In genomic region chr15:26732366-26732765, GRCm38 (mm10) we compare ENCODE assay signal across 23 mouse cellular contexts.
DNase-seq lines count a peak whose midpoint lies in the region; ATAC-seq lines count a peak whose summit lies in the region.
"Had no signal": no experiment of that assay in that cellular context is flagged by ENCODE, and none has a peak within 500 bp of the region (broad histone marks: within the 10 kb centered on the region; RNA-seq: fewer than 3 reads in every experiment).

No protein-coding gene starts in this region.

- H3K4me1 ChIP-seq in embryonic facial prominence, embryonic 11.5 days (ENCODE audit: control insufficient read depth, insufficient read depth, low read length) = no peaks in the 10 kb centered on the region
- no peaks in the 10 kb centered on the region for H3K4me1 ChIP-seq in forebrain, embryonic 13.5 days
- H3K4me1 ChIP-seq in midbrain, embryonic 15.5 days = no peaks in the 10 kb centered on the region
- H3K4me1 ChIP-seq: forebrain, embryonic 10.5 days; hindbrain, embryonic 15.5 days had no signal

- H3K27me3 ChIP-seq in embryonic facial prominence, embryonic 11.5 days (ENCODE audit: control insufficient read depth, insufficient read depth, low read length) = no peaks in the 10 kb centered on the region
- H3K27me3 ChIP-seq in forebrain, embryonic 13.5 days = no peaks in the 10 kb centered on the region
- H3K27me3 ChIP-seq in midbrain, embryonic 15.5 days (replicated peaks) = no peaks in the 10 kb centered on the region
- H3K27me3 ChIP-seq: embryonic facial prominence, embryonic 13.5 days; hindbrain, embryonic 12.5 days; hindbrain, embryonic 15.5 days had no signal

- peak; percentile 44 for DNase-seq in embryo, embryonic 10 days (ENCODE audit: low spot score)
- peak; percentile 35 for DNase-seq in embryo, embryonic 11 days
- DNase-seq in embryonic facial prominence, embryonic 11.5 days (ENCODE audit: low spot score) = peak; percentile 62
- peak; percentile 50 for DNase-seq in mesoderm, embryonic 11.5 days (ENCODE audit: low read depth, low spot score)
- DNase-seq in spleen, postnatal 4 days (ENCODE audit: low spot score in 2 of 2) = no peak
- DNase-seq: adrenal gland, adult 2 months; adrenal gland, postnatal 14 days; B cell, adult 2 months; cerebellum, adult 11-12 months; cerebellum, adult 8-10 months; cerebellum, postnatal 10 days; cerebellum, postnatal 36 days; gastrocnemius, postnatal 14 days; heart, adult 11 months had no signal

- no peaks in the 10 kb centered on the region for H3K36me3 ChIP-seq in embryonic facial prominence, embryonic 11.5 days (replicated peaks; ENCODE audit: control insufficient read depth, insufficient read depth, low read depth, low read length)
- no peaks in the 10 kb centered on the region for H3K36me3 ChIP-seq in forebrain, embryonic 13.5 days (ENCODE audit: poor library complexity, severe bottlenecking)
- no peaks in the 10 kb centered on the region for H3K36me3 ChIP-seq in midbrain, embryonic 15.5 days (replicated peaks)
- H3K36me3 ChIP-seq: embryonic facial prominence, embryonic 13.5 days; forebrain, embryonic 10.5 days; hindbrain, embryonic 12.5 days; hindbrain, embryonic 15.5 days had no signal

- H3K27ac ChIP-seq in embryonic facial prominence, embryonic 11.5 days (replicated peaks; ENCODE audit: low read depth, low read length) = no peak overlapping the region
- no peak overlapping the region for H3K27ac ChIP-seq in forebrain, embryonic 13.5 days
- H3K27ac ChIP-seq in midbrain, embryonic 15.5 days = no peak overlapping the region
- H3K27ac ChIP-seq: embryonic facial prominence, embryonic 13.5 days; forebrain, embryonic 10.5 days; hindbrain, embryonic 12.5 days; hindbrain, embryonic 15.5 days had no signal

- WGBS in embryonic facial prominence, embryonic 11.5 days = 32% methylated on average over 2 of the region's 2 CpGs
- WGBS in forebrain, embryonic 13.5 days = 83% methylated on average over 2 of the region's 2 CpGs
- WGBS in midbrain, embryonic 15.5 days = 83% methylated on average over 2 of the region's 2 CpGs

- no peak overlapping the region for H3K9ac ChIP-seq in embryonic facial prominence, embryonic 11.5 days (replicated peaks; ENCODE audit: low read length)
- H3K9ac ChIP-seq in forebrain, embryonic 13.5 days = no peak overlapping the region
- H3K9ac ChIP-seq in midbrain, embryonic 15.5 days = no peak overlapping the region
- H3K9ac ChIP-seq: embryonic facial prominence, embryonic 13.5 days; hindbrain, embryonic 12.5 days; hindbrain, embryonic 15.5 days had no signal

- no peak overlapping the region for H3K4me3 ChIP-seq in embryonic facial prominence, embryonic 11.5 days (ENCODE audit: low read depth, low read length)
- H3K4me3 ChIP-seq in forebrain, embryonic 13.5 days = no peak overlapping the region
- no peak overlapping the region for H3K4me3 ChIP-seq in midbrain, embryonic 15.5 days
- H3K4me3 ChIP-seq: embryonic facial prominence, embryonic 13.5 days; forebrain, embryonic 10.5 days; hindbrain, embryonic 12.5 days; hindbrain, embryonic 15.5 days had no signal

- no peak overlapping the region for H3K4me2 ChIP-seq in embryonic facial prominence, embryonic 11.5 days (ENCODE audit: low read depth, low read length)
- no peak overlapping the region for H3K4me2 ChIP-seq in forebrain, embryonic 13.5 days
- H3K4me2 ChIP-seq in midbrain, embryonic 15.5 days = no peak overlapping the region
- H3K4me2 ChIP-seq: embryonic facial prominence, embryonic 13.5 days; heart, embryonic 11.5 days; hindbrain, embryonic 12.5 days; hindbrain, embryonic 15.5 days had no signal

- H3K9me3 ChIP-seq in embryonic facial prominence, embryonic 11.5 days (replicated peaks; ENCODE audit: control insufficient read depth, low read length) = no peaks in the 10 kb centered on the region
- no peaks in the 10 kb centered on the region for H3K9me3 ChIP-seq in forebrain, embryonic 13.5 days (replicated peaks)
- H3K9me3 ChIP-seq in midbrain, embryonic 15.5 days = no peaks in the 10 kb centered on the region
- H3K9me3 ChIP-seq: embryonic facial prominence, embryonic 13.5 days; forebrain, embryonic 10.5 days; hindbrain, embryonic 12.5 days; hindbrain, embryonic 15.5 days had no signal

- 0 out of 2 replicates have a peak, but pooled peaks have one; percentile 23 for ATAC-seq in embryonic facial prominence, embryonic 11.5 days (replicated peaks; ENCODE audit: insufficient number of reproducible peaks, low FRiP score, low TSS enrichment, low read depth)
- no peak for ATAC-seq in forebrain, embryonic 13.5 days
- no peak for ATAC-seq in midbrain, embryonic 15.5 days (replicated peaks)
- ATAC-seq: forebrain, embryonic 14.5 days; intestine, postnatal 0 days had no signal

Comparison
In these comparisons a context has a peak if more than half of its experiments do, and no peak if none do; other contexts are left out.
1. DNase-seq: peak in embryo, embryonic 10 days (single experiment), embryo, embryonic 11 days (single experiment), embryonic facial prominence, embryonic 11.5 days (single experiment) and mesoderm, embryonic 11.5 days (single experiment); none in spleen, postnatal 4 days (0 of 2).